Mouse (Mus musculus) thymus, postnatal 10 days (tissue): ENCODE data around the gene Mrps16.

Source experiments
- DNase-seq, 2 experiments: peaks; one replicate each; pipeline ENCODE4 v3.0.0; 2021; ENCODE audit warnings: low spot score in 2 of 2

The Mrps16 gene

DNA sequence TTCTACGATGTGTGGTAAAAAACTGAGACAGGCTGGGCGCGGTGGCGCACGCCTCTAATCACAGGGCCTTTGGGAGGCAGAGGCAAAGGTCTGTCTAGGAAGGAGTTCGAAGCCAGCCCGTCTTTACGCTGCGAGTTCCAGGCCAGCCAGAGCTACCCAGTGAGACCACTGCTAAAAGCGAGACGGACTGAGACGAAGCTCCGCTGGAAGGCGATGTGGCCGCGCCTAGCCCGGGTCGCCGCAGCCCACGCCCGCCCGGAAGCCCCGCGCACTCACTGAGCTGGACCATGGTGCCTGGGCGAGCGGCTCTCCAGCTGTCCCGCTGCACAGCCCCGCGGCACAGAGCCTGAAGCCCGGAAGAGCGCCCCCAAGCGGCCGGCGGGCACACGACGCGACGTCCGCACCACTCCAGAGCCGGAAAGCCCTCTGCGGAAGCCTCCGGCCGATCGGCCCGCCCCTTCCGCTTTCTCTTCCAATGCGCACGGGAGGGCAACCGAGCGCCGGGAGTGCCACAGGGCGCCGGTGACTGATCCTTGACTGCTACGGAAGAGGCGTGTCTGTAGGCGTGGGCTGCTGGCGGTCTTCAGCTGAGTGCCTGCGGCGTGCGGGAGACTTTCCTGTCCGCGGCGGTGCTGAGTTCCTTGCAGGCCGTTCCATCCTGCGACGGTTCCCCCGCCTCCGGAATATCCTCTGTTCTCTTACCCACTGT, at the start of gene Mrps16:
Gene Mrps16 (minus strand): TSS at position 430 of the 709 bp plus-strand sequence.
- peak; percentile 92 for DNase-seq

DNA sequence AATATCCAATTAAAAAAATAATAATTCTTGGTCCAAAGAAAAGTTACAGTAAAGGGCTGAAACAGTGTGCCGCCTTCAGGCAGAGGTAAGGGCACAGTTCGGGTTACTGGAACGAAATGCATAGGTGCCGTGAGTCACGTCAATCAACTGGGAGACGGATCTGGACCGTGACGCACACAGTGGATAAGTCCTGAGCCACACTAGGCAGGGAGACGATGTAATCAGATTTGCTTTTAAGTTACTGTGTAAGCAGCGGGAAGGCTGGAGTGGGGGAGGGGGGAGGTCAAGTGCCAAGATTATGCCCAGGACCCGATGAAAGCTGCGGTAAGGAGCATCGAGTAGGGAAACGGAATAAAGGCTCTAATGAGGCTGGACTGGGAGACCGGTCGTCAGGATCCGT, 48.8 kb upstream of the Mrps16 start:
- DNase-seq = no peak

DNA sequence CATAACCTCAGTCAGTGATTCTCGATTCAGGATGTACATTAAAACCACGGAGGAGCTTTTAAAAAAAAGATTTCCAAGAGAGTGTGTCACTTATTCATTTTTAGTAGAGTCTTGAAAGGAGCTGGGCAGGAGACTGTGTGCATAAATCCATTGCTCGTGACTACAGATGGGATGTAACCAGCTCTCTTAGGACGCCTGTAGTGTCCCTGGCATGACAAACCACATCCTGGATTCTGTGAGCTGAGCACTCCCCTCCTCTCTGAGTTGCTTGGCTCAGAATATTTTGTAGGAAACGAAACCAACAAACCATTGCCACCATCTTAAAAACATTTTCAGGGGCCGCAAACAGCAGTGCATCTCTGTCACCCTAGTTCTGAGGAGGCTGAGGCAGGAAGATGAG, 43.5 kb upstream of the Mrps16 start:
- no peak for DNase-seq

DNA sequence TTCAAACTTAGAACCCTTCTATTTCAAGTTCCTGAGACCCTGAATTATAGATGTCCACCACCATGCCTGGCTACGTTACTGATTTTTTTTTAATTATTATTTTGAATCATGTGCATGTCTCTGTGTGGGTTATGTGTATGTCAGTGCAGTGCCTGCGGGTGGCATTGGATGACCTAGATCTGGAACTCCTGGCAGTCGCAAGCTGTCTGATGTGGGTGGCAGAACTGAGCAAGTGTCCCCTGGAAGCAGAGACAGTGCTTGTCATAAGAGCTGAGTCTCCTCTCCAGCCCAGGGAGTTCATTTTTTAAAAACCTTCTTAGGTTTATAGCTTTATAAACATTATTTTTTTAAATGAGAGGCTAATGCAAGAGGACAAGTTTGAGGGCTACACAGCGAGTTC, 39.0 kb upstream of the Mrps16 start:
- no peak for DNase-seq

DNA sequence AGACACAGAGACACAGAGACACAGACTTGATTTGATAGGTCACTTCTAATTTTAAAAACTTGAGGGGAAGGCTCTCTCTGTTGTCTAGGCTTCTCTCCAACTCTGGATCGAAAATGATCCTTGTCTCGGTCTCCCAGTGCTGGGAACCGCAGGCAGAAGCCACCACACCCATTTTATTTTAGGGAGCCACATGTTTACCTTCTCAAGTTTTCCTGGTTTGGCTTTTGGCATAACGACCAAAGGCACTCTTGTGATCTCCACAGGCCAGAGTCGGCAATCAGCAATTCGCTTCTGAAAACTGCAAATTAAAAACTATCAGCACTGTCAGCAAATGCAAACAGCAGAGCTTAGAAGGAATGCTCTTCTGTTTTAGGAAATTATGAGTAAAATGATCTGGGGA, 38.3 kb upstream of the Mrps16 start:
- DNase-seq = no peak

DNA sequence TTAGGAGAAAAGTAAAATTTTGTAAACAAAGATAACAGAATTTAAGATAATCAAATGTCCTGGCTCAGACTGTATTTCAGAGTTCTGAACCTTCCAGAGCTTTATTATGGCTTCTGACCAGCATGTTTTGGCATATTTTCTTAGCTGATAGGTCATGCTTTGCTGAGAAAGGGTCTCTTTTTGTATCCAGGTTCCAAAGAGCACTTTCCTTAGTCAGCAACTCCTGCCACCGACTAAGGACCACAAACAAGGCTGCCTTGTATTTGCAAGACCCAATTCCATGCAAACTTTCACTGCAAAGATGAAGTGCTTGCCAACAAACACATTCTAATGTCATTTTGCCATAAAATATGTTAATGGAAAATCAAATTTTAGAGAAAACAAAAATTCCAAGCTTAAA, 36.4 kb upstream of the Mrps16 start:
- DNase-seq = no peak

DNA sequence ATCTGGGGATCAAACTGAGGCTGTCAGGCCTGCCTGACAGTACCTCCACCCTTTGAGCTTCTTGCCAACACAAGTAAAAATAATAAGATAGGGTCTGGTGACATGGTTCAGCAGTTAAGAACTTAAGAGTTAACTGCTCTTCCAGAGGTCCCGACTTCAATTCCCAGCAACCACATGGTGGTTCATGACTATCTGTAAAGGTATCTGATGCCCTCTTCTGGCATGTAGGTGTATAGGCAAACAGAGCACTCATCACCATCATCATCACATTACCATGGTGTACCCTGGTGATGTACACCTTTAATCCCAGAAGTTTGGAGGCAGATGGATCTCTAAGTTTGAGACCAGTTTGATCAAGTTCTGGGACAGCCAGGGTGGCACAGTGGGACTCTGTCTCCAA, 35.2 kb upstream of the Mrps16 start:
- no peak for DNase-seq

DNA sequence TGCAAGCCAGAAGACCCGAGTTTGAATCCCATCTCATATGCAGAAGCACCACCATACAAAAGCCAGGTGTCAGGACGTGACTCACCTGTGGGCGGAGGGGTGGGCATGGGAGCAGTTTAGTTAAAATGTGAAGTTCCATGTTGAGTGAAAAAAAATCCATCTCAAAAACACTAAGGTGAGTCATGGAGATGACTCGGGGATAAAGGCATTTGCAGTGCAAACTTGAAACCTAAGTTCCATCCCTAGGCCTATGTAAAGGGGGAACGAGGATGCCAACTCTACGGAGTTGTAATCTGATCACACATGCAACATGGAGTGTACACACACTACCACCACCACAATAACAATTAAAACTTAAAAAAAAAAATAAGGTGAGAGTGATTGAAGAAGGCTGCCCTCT, 29.6 kb upstream of the Mrps16 start:
- DNase-seq = no peak

DNA sequence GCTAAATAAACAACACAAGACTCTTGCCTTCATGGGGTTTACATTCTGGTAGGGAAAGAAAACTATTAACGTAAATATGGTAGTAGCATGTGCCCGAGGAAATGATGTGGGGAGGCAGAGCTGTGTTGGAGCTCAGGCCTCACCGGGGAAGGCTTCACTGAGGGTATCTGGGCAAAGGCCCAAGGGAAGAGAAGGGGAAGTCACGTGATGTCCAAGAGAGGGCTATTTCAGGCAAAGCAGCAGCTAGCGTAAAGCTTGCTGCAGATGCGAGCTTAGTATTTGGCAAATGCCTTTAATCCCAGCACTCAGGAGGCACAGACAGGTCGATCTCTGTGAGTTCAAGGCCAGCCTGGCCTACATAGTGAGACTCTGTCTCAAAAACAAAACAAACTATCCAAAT, 28.8 kb upstream of the Mrps16 start:
- no peak for DNase-seq

DNA sequence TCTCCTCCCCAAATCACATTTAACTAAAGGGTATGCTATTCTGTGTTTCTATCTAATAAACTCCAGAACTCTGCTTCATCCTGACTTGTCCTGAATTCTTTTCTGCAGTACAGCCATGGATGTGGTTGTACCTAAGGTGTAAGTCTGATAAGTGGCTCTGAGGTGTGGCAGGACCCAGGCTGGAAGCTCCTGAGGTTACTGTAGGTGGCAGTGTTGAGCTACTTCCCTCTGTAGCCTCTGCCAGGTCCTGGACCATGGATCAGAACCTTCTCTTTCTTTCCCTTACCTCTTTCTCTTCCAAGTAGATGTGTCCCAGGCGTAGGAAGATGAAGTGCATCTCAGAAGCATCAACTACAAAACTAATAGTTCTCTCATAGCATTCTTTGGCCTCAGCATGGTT, 6.6 kb upstream of the Mrps16 start:
- peak in 1 of 2 experiments; percentile 22 for DNase-seq

DNA sequence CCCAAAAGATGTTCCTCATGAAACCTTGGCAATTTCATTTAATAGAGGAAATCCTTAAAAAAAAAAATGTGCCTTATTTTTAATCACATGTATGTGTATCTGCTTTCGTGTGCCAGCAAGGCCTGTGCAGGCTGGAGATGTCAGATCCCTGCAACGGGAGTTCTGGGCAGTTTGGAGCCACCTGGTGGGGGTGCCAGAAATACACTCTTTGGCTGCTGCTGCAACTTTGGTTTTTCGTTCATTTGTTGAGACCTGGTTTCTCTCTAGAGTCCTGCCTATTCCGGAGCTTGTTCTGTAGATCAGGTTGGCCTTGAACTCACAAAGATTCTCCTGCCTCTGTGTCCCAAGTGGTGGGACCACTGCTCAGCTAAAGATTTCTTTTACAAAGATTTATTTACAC, 5.4 kb upstream of the Mrps16 start:
- DNase-seq = peak in 1 of 2 experiments; percentile 47

DNA sequence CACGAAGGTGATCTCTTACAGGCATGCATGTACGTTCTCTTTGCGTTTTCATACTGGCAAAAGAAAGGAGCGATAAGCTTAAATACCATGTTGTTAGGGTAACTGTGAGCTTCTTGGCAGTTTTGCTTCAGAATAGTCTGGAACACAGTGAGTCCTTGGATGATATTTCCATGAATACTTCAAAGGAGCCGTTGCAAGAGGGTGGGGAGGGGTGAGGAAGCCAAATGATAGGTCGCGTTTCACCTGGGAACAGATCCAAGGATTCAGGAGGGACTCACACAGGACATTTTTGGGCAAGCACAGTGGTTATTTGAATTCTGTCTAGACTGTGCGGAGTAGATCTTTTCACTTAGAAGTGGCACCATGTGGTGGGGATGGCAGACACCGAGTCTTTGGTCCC, 3.8 kb upstream of the Mrps16 start:
- DNase-seq = no peak

DNA sequence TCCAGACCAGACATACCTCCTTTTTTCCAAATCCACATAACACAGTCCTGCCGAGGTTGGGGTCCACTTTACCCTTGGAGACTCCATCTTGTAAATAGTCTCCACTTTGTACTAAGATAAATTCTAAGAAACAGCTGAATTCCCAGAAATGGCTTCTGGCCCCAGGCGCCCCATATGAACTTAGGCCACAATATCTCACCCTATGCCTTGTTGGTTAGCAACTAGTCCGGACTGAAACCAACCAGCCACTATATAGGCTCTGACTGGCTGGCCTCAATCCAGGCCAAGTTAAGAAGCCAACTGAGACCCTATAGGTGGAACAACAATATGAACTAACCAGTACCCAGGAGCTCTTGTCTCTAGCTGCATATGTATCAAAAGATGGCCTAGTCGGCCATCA, 1.1 kb downstream of the Mrps16 start:
- no peak for DNase-seq

DNA sequence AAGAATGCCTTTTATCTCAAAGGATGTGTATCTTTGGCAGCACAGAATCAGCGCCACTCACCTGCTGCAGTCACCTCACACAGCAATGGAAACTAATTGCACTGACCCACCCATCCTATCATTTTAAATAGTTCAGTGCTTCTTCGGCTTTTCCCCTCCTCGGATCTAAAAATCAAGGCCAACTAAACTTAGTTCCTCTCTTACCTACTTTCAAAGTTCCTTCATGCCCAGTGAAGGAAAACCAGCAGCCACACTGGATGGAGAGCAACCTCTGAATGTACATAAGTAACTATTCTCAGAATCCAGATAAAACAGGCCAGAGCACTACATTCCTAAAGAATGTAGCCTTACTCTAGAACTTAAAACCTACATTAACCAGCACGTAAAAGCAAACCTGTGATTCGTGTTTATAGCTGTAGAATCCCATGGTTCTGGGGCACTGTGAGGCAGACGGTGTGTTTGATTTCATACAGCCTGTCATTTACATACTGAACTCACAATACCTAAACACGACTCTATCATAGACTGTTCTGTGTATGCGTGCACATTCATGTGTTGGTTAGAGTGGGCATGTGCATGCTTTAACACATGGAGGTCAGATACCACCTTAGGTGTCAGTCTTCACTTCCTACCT, 3.9 kb downstream of the Mrps16 start:
- no peak for DNase-seq

DNA sequence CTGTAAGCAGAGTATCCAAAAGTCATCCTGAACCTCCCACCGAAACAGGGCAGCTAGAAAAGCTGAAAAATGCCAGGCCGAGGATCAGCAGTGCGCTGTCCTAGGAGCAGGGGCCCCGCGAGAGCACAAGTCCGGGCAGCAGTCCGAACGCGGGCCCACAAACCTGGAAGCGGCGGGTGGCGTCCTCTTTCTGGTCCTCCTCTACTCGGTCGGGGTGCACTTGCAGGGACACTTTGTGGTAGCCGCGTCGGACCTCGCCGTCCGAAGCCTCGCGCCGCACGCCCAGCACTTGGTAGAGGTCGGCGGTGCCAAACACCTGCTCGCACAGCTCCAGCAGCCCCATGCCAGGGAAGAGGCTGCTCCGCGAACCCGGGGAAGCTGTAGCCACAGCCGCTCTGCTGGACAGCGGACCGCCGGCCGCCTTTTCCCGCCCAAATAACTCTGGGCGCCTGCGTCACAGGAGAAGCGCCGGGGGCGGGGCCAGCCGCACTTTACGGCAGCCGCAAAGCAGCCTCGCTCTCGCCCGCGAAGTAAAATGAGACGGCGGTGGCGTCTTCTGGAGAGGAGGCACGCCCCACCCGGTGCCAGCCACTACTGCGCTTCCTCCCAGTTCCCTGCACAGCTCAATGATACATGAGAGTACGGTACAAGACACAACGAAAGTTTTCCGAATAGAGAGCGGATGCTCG, 4.8 kb downstream of the Mrps16 start, which contains the start of gene Dnajc9:
Gene Dnajc9 (minus strand): TSS at position 470 of the 689 bp plus-strand sequence.
- DNase-seq = peak; percentile 92 to 94

DNA sequence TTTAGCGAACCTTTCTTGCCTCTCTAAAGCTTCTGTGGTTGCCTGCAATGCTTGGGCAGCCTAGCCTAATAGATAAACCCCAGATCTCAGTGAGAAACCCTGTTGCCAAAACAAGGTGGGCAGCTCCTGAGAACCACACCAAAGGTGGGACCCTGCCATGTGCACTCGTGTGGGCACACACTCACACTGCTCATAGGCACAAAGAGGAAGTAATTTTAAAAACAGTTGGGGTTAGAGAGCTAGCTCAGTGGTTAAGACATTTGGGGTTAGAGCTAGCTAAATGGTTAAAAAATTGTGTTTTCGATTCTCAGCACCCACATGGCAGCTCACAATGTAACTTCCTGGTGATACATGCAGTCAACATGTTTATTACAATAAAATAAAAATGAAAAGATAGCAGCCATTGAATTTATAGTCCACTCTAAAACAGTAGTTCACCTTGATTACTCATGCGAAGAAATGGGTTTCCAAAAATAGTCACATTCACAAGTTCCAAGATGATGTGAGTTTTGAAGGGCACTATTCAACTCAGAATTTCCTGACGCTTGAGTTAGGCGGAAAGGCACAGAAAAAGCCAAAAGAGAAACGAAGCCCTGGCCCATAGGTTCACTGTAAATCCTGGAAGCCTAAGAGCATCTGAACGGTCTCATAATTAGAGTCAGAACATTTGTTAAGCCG, 13.5 kb downstream of the Mrps16 start:
- no peak for DNase-seq

DNA sequence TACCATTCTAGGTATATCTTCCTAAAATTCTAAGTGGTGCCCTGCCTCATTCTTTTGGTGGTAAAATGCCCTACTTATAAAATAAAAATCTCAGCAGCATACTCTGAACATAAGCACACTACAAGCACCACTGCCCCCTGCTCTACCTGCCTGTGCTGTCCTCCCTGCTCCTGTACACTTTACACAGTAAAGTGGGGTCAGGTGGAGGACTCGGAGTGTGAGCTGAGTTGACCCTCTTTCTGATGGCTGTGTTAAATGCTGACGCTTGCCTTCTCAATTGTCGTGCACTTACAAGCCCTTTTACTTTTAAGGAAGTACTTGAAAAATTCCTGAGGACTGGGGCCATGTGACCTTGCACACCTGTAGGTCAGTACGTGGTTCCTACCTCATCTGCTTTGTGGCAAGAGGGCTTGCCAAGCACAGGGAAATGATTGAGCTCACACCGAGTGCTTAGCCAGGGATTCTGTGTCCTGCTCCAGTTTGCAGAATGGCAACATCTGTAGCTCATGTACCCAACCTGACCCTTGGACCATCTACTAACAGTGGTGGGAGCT, 14.3 kb downstream of the Mrps16 start:
- no peak for DNase-seq

DNA sequence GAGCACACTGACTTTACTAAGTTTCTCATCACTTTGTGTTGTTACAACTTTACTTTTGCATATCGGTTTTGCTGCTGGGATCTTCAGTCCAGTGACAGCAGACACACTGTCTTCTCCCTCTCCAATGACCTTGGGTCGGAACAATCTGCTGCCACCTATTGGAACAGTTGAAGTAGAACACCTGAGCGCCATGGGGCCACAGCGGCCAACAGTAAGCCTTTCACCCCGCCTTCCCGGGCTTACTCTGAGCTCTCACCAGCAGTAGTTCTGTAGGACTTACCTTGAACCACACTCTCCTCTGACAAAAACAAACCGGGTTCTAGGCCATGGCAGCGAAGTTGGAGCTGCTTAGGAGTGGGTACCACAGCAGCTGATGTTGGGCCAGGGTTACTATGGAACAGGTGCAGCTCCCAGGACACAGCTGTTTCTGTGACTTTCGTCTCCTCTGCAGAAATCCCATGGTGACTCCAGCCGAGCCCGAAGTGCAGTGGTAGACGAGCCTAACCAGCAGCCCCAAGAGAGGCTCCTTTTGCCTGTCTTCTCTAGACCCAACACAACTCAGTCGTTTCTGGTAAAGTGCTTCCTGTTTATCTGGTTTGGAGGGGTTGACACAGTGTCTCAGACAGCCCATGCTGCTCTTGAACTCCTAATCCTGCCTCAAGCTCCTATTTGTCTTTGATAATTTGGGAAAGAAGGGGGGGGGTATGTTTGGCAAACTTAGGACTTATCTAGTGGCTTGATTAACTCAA, 14.9 kb downstream of the Mrps16 start:
- DNase-seq = peak; percentile 43 to 65

DNA sequence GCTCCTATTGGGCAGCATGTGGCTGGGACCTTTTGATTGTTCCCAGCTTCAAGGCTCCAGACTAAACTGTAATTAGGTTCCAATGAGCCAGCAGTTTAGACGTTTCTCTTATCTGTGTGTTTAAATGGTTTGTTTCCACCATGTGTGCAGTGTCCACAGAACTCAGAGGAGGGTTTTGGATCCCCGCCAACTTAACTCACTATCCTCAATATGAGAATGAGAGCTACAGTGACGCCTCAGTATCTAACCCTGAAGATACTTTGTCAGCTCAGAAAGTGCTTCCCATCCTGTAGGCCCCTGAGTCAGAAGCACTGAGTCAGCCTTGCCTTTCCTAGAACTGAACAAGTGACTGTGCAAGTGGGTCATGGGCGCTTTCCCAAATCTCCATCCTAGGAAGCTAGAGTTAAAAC, 16.3 kb downstream of the Mrps16 start:
- DNase-seq = no peak

DNA sequence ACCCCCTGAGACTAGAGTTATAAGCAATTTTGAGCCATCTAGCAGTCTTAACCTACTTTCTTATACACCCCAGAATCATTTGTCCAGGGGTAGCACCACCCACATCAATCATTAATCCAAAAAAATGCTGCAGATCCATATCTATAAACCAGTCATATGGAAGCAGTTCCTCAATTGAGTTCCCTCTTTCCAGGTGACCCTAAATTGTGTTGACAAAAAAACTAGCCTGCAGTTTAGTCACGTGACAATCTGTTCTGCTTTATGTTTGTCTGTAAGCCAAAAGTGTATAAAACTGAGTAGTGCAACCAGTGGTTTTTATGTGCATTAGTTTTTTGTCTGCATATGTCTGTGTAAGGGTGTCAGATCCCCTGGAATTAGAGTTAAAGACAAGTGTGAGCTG, 21.6 kb downstream of the Mrps16 start:
- DNase-seq = no peak

DNA sequence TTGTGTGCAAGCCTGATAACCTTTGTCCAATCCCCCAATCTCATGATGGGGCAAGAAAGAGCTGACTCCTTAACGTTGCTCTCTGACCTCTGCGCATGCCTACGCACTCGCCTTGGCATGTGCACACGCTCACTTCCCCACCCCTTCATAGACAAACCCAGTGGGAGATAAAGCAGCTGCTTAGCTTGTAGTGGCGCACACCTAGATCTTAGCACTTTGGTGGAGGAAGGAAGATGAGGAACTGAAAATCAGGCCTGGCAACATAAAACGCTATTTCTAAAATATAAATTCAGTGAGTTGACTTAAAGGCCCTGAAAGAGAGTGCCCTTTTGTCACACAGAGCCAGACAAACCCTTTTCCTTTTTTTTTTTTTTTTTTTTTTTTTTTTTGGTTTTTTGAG, 22.6 kb downstream of the Mrps16 start:
- no peak for DNase-seq
